Mouse (Mus musculus) ovary, postnatal 36 days (tissue): ENCODE results near the gene Vmn1r17.
"Not testable (repeated sequence)": the region's sequence is repeated elsewhere in the genome, so short reads cannot be mapped to it uniquely, and the experiment has no call there.

ENCODE experiments used
- DNase-seq: peaks from one replicate; pipeline ENCODE4 v3.0.0; 2022; ENCODE audit warnings: low spot score, mixed read lengths

The Vmn1r17 gene

GRCm38 (mm10) chr6:57363627-57364026, at the start of gene Vmn1r17:
Gene Vmn1r17 (minus strand): TSS chr6:57363727.
- DNase-seq = no peak

DNA sequence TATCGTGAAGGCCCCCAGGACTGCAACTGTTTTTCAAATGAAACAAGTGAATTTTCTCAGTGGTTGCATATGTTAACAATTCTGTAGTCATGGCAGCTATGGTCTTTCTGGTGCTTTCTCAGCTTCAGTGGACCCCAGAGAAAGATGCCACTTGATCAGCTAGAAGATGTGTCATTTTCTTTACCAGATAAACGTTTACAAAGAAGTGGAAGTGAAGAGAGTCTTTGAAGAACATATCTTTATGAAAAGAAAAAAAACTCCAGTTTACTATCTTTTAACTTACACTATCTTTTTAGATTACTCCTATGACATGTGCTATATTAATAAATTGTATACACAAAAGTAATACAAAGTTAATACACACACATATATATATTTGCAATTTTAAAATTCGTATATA, 40.0 kb upstream of the Vmn1r17 start, which contains the start of gene Vmn1r19:
TSS of gene Vmn1r19 (plus strand) at position 301 of the 400 bp plus-strand sequence.
- not testable (repeated sequence) for DNase-seq

- DNase-seq = no peak
These were observed 32.2 kb upstream of the Vmn1r17 start, which contains the start of gene Vmn1r18 for GRCm38 (mm10) chr6:57395683-57396082. Gene Vmn1r18 (minus strand): TSS chr6:57395783.

DNA sequence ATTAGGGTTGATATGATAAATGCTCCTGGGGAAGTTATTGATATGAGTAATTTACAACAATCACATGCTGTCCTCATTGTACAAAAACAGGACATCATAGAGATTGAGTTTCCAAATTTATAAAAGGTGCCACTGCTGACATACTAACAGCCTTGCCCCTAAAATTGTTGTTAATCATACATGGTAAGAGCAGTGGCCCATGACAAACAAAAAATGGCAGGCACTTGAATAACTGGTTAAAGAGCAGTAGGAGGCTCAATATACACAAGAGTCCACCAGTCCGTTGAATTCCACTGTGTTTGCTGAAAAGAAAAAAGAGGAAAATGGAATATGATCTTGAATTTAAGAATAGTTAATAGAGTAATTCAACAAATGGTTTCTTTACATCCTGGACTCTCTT, 4.0 kb upstream of the Vmn1r17 start:
- no peak for DNase-seq

- DNase-seq = not testable (repeated sequence)
These were observed 2.3 kb upstream of the Vmn1r17 start for GRCm38 (mm10) chr6:57365866-57366265.

DNA sequence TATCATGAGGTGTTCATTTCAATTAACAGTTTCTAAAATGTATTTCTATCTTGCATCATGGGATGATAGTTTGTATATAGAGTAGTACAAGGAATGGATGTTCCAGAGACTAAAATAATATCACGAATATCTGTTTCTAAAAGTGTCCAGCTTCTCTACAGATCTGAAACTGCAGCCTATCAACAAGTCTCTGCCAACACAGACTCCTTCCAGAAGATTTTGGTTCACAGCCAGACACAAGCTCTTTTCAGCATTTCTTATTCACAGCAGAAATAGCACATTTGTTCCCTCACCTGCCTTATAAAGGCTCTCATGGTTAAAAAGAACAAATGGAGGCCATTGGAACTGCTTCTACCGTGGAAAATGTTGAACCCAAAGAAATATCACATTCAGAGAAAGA, 6.7 kb downstream of the Vmn1r17 start:
- DNase-seq = no peak

- DNase-seq = no peak
These were observed 34.1 kb downstream of the Vmn1r17 start, which contains the start of gene Vmn1r16 for GRCm38 (mm10) chr6:57329394-57329793. Gene Vmn1r16 (minus strand): TSS chr6:57329494.

- DNase-seq = no peak
These were observed 37.4 kb downstream of the Vmn1r17 start for GRCm38 (mm10) chr6:57326176-57326575.
